Mouse (Mus musculus) right cerebral cortex, adult 2 months (tissue): ENCODE results near the gene Mterf1b.
"Not testable (repeated sequence)": the region's sequence is repeated elsewhere in the genome, so short reads cannot be mapped to it uniquely, and the experiment has no call there.

Experiments used
- DNase-seq, 2 experiments: peaks; one replicate each; pipeline ENCODE4 v3.0.0; 2021 to 2022; ENCODE audit warnings: low spot score in 2 of 2

Gene Mterf1b

DNA sequence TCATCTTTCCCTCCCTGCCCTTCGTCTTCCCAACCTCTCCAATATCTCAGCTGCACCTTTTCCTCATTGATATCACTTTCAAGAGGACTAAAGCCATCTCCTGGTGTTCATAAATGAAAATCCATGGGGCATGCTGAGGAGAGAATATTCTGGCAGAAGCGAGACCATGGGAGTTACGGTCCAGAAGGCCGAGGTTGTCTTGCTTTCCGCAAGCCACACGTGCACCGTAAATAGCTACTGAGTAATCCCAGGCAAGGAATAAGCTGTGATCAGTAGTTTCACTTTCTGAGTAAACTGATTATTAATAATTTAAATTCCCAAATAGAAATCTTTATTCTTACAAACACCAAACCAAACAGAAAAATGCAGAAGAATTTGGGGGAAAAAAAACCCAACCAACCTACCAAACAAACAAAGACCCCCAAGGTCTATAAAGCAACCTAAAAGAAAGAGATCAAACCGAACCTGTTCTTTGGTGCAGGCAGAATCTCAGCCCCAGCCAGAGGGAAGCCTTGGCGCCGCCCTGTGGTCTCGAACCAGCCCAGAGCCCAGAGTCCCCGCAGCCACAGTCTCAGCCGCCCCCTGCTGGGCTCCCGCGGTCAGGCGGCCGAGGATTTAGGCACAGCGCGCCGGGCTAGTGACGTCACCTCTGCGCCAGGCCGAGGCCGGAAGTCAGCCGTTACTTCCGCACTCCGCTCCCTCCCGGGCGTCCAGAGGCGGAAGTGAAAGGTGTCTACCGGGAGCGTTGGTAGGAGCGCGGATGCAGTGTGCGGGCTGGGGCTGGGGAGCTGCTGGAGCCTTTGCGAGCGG is at the start of gene Mterf1b:
TSS of gene Mterf1b (plus strand) at position 697 of the 810 bp plus-strand sequence.
- DNase-seq: not testable (repeated sequence)

DNA sequence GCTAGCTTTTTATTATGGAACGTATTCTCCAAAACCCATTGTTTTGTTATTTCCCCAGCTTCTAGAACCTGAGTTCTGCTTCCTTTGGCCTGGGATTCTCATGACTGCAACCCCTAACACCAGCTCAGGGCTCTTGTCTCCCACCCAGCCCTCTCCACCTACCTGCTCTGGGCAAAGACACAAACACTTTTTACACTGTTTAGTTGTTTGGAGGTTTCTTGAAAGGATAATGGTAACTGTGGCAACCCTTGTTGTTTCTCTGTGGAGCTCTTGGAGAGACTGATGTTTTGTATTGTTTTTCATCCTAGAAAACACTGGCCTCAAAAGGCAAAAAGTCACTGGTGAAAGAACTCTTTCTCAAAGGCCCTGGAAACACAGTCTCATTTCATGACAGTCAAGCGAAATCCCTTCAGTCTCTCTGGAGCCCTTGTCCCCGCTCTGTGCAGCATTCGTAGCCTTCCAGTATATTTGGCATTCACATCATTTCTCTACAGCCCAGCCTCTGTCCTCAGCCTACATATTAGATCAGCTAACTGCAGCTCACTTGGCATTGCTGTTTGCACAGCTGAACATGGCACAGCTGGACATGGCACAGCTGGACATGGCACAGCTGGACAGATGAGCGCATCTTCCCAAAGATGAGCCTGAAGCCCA is 32.6 kb upstream of the Mterf1b start:
- not testable (repeated sequence) for DNase-seq

DNA sequence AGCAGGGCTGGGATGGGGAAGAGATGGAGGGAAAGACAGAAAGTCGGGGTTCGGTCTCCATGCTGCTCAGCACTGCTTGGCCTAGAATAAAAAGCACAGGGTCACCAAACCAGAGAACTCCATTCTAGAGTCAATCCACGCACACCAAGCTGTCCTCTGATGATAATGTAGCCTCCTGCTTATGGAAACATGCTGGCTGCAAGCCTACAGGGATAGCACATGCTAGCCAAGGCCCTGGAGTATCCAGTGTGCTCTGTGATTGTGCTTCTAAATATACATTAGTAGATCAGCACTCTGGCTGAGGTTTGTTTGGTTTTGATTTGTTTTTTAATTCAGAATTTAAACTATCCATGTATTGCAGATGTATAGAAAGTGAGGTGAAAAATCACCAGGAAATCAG is 30.6 kb upstream of the Mterf1b start:
- no peak for DNase-seq

DNA sequence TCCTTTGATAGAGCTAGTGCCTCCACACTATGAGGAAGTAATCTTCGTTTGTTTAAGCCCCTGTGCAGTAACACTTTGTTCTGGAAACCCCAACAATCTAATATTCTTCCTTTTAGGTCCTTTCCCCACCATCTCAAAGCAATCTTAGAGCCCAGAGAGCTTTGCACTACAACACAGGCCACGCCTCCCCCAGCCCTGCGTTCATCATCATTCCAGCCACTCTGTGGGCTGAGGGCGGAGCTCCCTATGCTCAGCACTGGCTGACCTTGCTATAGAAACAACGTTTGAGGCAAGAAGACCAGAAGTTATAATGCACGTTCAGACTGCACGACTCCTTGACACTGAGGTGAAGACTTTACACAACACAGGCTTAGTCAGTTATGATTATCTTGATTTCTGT is 29.7 kb upstream of the Mterf1b start:
- no peak for DNase-seq

DNA sequence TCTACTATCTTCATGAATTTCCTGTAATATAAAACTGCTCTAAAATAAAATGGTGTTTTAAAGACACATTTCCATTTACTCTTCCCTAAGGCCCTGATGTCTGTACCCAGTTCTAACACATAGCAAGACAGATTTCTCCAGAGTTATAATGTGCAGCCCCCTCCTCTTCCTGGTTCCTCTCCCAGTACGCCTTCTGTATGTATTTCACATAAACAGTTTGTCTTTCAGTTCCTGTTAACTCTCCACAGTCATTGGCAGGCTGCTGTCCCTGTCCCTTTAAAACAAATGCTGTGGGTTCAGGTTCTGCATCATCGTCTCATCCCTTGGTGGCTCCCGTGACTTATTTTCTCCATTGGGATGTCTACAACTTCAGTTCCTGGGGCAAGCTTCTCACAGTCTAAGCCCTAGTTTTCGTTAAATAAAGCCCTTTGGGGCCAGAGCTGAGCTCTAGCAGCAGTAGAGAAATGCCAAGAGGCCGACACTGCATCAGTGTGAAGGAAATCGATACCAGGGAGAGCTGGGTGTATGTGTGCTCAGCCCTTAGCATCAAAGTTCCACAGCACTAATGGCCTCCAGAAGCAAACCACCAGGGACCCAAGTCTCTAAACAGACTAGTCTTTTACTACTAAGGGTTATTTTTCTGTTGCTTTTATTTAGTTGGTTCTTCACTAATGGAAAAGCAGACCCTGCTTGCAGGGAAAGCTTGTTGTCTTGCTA is 24.2 kb upstream of the Mterf1b start:
- not testable (repeated sequence) for DNase-seq

DNA sequence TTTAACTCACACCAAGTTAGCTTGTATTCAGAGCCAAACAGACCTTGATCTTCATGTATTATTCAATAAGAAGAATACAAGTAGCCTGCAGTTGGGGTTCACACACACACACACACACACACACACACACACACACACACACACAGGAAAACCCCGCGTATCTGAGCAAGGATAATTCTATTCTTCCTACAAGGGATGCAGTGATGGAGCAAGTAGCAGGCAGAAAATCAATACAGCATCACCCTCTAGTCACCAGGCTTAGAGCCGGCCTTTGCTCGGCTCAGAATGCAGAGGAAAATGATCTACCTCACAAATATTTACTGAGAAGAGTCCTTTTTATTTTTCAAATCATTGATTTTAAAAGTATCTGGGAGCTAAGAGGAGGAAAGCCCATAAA is 23.6 kb upstream of the Mterf1b start:
- not testable (repeated sequence) for DNase-seq

DNA sequence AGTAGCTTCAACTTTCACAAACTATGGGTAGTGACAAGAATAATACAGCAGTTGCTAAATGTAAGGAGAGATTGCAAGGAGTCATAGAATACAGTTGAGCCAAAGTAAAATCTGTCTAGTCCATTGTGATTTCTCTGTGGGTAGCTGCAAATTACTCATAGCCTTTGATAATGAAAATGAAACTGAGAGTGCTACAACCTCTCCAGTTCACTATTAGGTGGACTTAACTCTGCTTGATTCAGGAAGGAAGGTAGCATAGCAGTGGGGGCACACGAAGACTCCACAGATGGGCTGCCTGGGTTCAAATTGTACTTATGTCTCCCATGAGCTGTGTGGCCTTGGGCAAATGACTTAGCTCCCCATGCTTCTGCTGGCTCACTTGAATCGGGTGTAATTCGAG is 15.7 kb upstream of the Mterf1b start:
- DNase-seq: not testable (repeated sequence)

DNA sequence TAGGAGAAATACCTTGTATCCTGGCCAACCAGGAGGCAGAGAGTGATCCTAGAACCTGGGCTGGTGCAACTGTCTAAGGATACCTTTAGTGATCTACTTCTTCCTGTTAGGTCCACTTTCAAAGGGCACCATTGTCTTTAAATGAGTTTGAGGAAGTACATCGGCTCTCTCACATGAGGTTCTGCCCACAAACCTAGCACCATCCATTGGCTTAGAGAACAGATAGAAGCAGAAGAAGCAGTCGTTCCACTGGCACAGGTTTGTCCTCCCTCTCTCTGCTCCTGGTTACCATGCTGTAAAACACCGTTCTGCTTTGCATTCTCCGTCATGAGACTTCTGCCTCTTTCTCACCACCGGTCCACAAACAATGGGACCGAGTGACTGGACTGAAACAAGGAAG is 12.8 kb upstream of the Mterf1b start:
- no peak for DNase-seq

DNA sequence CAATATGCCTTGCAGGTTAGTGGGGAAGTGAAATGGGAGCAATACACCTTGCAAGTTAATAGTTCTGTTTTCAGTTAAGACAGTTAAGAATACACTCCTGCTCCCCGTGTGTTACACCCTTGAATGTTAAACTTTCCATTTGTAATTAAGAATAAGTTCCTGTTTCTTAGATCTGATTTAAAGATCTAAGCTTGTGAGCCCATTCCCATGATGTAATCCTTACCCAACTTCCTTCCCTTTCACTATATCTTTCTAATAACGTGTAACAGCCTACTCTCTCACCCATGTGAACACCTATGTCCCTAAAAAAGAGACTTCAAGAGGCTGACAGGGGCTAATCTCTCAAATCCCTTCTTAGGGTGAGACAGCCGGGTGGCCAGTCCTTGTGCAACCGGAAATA is 5.4 kb upstream of the Mterf1b start:
- no peak for DNase-seq

DNA sequence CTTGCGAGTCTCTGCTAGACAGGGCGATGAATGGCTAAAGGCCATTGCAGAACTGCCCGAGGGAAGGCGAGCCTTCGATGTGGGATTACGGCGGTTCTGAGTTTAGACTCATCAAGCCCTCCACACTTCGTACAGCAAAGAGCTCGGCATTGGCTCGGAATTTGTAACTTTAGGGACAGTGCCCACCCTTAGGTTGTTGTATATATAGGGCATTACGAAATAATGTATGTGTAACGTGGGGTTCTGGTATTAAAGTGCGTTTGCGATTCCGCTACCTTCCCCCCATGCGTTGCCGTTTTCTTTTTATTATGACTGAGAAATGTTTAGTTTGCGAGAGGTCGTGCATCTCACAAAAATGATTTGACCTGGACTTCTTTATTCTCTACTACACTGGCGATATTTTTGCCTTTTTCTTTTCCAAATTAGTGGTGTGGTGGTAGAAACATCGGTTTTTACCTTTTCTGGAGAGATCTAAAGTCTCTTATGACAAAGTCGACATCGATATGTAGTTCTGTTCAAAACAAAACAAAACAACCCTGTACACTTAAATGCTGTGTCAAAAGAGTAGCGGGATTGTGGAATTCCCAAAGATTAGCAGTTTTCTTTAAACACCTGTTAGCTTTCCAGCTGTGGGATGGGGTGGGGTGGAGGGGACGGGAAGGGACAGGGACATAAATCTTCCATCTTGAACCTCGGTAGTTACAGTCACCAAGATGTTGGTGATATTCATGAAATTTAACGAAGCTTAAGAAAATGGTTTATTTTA is 497 bp downstream of the Mterf1b start:
- DNase-seq: not testable (repeated sequence)

DNA sequence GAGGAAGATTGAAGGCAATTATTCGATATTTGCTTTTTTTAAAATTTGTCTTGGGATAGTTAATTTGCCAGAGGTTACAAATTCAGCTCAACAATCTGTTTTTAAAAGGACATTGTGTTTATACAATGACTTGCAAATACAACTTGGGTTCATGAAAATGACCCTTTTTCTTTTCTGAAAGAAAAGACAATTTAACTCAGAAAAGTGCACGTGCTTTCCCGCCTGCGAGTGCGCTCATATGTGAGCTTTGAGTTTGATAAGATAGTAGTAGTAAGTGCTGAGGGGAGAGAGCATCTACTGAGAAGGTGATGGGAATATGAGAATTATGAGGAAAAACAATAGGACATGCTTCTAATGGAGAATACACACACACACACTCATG is 1.1 kb downstream of the Mterf1b start:
- no peak for DNase-seq

DNA sequence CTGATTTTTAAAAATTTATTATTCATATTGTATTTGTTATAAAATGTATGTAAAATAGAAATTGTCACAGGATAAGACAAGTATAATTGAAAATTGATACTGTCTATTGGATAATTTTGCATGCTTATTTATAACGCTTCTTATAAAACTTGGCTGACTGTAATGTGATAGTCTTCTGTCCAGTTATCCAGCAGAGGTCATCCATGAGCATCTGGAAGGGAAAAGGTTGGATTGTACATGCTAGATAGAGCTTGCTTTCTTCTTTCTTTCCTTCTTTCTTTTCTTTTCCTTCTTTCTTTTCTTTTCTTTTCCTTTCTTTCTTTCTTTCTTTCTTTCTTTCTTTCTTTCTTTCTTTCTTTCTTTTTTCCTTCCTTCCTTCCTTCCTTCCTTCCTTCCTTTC is 2.0 kb downstream of the Mterf1b start:
- DNase-seq: no peak

DNA sequence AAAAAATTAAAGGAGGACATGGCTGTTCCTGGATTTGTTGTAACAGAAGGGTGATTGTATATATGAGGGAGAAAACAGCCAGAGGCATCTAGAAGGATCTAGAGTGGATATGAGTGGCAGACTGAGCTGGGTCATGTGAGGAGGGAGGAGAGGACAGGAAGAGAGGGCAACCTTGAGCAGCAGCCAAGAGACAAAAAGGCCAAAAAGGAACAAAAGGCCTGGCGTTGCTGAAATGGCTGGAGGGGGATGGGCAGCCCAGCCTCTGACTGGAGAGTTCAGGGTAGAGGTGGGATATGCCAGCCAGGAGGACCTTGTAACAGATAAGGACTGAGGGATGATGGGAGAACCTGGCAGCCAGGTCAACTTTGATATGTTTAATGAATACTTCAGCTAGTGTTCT is 2.9 kb downstream of the Mterf1b start:
- DNase-seq: no peak

DNA sequence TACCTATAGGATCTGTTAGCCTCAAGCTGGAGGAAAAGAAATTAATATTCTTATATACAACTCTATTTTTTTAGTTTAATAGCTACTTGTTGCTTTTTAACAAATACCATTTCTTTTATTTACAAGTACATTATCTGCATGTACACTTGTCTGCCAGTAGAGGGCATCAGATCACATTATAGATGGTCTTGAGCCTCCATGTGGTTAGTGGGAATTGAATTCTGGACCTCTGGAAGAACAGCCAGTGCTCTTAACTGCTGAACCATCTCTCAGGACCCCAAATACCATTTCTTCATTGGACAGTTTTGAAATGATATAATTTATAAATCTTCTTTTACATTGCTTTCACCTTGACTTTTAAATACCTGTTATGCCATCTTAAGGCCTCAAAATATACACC is 9.2 kb downstream of the Mterf1b start:
- DNase-seq: no peak

DNA sequence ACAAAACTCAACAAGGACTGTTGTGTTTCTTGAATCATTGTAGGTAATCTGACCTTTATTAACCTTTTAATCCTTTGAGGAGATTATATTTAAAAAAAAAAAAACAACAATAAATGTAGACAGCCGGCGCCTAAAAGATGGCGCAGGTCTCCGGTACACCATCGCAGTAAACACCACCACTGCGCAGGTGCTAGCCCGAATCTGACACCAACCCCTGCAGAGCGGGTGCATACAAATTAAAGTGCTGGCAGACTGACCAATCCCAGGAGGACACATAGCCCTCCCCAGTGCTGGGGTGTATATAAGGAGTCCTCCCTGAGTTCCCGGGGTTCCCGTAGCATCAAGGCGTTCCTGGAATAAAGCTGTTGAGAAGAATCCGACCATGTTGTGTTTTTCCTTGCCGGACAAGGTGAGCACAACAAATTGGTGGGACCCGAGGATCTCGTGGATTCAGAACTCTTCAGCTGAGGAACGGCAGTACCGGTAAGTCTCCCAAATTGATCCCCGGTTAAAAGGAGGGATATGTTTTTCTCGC is 10.2 kb downstream of the Mterf1b start:
- DNase-seq: not testable (repeated sequence)

DNA sequence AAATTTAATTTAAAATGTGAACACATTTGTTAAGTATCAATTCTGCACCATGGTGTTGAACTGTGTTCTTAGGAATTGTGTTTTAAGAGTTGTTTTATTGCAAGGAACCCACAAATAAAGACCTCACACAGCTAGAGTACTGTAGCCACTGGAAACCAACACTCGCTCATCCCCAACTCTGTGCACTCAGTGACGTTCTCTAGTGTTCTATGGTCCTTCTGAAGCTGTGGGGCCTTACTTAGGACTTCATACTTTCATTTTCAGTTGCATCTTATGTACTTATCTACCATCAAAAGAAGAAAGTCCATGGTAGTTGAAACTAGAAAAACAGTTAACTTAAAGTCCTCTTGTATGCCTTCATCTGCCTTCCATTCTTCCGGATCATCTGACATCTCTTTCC is 17.9 kb downstream of the Mterf1b start:
- not testable (repeated sequence) for DNase-seq

DNA sequence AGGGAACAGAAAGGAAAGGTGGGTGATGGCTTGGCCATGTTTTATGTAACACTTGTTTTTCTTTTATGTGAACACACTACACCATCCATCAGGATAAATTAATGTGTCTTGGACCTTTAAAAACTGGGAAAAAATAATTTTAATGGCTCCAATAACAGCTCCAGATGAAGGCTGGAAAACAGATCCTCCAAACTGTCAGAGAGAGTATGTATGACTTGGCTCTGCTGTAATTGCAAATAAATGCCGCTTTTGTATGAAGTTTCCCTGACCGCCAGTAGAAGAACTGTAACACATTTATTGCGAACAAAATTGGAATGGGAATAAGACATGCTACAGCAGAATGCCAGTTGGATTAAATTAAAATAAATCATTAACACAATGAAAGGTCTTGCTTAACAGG is 29.1 kb downstream of the Mterf1b start:
- DNase-seq: no peak

DNA sequence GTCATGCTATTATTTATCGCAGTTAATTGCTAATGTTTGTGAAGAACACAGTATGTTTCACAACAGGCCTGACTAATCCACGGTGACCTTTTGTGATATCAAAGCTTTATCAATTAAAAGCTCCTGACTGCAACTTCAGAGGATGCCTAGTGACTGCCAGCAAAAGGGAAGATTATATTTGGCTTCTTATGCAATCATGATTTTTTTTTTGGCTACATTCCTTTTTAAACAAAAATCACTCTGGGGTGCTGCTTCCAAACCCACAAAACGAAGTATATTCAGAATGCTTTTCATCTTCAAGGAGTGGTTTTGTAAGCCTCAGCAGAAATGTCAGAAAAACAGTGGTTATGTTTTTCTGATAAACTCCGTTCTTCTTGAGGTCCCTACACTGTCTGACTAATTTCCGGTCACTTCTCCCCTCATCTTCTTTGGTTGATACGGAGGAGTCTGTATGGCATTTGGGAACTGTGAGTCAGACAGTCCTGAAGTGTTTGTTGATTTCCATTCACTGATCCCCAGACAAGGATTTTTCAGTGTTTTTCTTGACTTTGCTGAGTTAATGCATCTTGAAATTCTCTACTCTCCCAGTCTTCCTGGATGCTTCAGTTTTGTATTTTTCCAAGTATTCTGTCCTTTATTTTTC is 29.9 kb downstream of the Mterf1b start:
- no peak for DNase-seq

DNA sequence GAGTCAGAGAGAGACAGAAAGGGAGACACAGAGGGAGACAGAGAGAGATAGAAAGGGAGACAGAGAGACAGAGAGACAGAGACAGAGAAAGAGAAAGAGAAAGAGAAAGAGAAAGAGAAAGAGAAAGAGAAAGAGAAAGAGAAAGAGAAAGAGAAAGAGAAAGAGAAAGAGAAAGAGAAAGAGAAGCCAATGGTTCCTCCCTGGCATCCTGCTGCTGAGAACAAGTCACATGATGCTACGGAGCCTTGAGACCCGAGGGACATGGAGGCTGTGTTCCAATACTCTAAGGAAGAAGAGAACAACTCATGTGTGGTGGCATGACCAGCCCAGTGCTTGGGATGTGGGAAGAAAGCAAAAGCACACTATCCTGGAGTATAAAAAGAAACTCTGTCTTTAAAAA is 40.0 kb downstream of the Mterf1b start:
- DNase-seq: no peak

DNA sequence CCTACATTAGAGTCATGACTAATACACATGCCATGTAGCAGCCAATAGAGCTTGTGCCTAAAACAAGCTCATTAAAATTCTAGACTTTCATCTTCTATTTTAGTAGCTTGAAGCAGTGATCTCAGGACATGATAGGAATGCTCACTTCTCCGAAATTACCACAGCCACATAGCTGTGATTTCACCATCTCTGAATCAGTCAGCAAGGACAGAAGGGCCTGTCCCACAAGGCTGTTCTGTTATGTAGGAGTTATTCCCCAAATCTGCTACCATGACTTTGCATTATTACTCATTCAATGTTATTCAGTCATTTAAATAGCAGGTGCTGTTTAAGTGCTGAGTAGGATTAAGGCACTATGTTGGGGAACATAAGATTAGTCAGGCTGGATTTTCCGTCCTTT is 42.3 kb downstream of the Mterf1b start:
- no peak for DNase-seq

DNA sequence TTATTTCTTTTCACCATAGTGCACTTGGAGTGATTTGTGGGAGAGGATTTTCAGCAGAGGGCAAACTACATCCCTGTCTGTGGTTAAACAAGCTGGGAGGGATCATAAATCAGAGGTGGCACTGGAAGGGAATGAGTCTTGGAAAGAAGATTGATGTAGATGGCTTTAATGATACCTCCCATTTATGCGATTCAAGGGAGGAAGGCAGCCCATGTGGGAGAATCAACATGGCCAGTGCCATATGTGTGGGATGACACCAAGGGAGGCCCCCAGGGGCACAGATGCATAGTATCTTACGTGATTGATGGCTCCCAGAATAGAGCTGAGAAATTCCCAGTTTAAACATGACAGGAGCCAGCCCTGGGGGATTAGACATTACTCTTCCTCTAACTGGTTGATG is 48.0 kb downstream of the Mterf1b start:
- DNase-seq: no peak
